Mouse (Mus musculus) v-Abl transformed pro-B cells (cell line): ENCODE results near the gene 2900092C05Rik.

Experiments used
- in situ Hi-C, 2 experiments: fragments of 400-800 bp; cut with MboI; formaldehyde crosslinking; loops; one replicate each; pipeline ENCODE4 v1.15.1; 2025; ENCODE audit not compliant: unreplicated experiment in 2 of 2

The 2900092C05Rik gene

GRCm38 (mm10) chr7:12512217-12512616, at the start of gene 2900092C05Rik:
TSS of gene 2900092C05Rik (plus strand) at chr7:12512517.
- in situ Hi-C loops, result loop anchor here in 1 of 2 experiments (25.0 kb wide), 1 partner anchor 800 kb away; the partner anchor contains the start of gene Pla2g4c

GRCm38 (mm10) chr7:12478158-12479008, 33.9 kb upstream of the 2900092C05Rik start, which contains the start of gene Zfp606:
TSS of gene Zfp606 (plus strand) at chr7:12478293.
- in situ Hi-C loops, result loop anchor here (10.0 to 25.0 kb wide), 3 partner anchors 336 to 534 kb away; partner anchors contain the start of genes Slc27a5 (in 1 of the 2), Trim28 (in 1 of the 2), Zbtb45 (in 1 of the 2) and Zfp329 (in 1 of the 2)

DNA sequence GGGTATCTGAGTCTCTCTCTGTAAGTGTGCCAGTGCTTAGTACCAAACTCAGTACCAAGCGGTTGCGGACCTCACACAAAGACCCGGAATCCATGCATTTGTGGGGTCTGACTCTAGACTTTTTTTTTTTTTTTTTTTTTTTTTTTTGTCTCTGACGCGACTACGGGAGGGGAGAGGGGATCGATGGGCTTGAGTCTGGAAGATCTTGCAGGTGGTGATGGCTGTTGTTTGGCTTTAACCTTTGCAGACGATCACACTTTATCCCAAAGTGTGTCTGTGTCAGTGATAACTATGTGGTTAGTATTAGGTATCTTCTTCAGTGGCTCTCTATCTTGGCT, 33.3 kb upstream of the 2900092C05Rik start:
- in situ Hi-C loops, result loop anchor here (10.0 to 25.0 kb wide), 3 partner anchors 336 to 533 kb away; partner anchors contain the start of genes Slc27a5 (in 1 of the 2), Trim28 (in 1 of the 2), Zbtb45 (in 1 of the 2) and Zfp329 (in 1 of the 2)

DNA sequence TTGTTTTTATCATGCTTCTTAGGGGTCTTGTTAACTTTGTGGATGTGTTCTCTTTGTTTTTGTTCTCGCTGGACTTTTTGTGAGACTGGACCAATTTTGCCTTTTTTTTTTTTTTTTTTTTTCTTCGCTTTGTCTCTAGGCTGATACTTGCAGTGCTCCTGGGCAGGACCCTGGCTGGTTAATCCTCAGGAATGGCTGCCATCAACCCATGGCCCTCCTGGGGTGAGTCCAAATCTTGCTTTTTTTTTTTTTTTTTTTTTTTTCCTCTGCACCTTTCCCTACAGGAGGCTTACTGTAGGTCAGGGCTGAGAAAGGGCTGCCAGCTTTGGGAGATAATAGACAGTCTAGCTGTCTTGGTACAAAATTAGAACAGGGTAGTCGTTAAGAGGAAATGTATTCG, 32.8 kb upstream of the 2900092C05Rik start:
- in situ Hi-C loops, result loop anchor here (10.0 to 25.0 kb wide), 3 partner anchors 335 to 533 kb away; partner anchors contain the start of genes Slc27a5 (in 1 of the 2), Trim28 (in 1 of the 2), Zbtb45 (in 1 of the 2) and Zfp329 (in 1 of the 2)

DNA sequence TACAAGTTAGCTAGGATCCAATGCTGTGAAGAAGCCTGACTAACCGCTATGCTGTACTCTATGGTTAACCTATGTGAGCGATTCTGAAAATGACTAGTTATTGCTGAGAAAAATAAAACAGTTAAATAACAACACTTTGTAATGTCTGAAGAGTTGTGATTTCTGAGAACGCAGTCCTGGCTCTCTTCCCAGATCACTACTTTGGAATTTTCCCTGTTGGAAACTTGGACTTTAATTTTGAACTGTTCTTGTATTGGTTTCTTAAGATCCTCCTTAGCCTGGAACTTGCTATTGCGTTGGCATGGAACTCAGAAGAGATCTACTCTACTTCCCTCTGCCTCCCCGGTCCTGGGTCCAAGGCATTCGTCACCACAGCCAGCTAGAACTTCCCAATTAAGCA, 28.5 kb upstream of the 2900092C05Rik start:
- in situ Hi-C loops, result loop anchor here (10.0 to 25.0 kb wide), 4 partner anchors 351 to 529 kb away; partner anchors contain the start of genes Slc27a5 (in 1 of the 2), Trim28 (in 1 of the 2), Zbtb45 (in 1 of the 2) and Zfp110 (in 1 of the 2)

DNA sequence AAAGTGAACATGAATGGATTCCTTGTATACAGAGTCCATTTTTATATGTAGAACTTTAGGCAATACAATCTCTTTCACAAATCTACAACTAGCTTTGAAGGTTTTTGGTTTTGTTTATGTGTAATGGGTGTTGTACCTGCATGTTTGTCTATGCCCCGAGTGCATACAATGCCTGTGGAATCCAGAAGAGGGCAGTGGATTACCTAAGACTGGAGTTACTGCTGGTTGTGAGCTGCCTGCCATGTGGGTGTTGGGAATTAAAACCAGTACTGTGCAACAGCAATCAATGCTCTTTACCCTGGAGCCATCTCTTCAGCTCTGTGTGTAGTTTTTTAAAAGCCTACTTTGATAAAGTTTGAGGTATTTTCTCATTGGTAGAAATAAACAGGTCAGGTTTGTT, 26.4 kb upstream of the 2900092C05Rik start:
- in situ Hi-C loops, result loop anchor here (10.0 to 25.0 kb wide), 4 partner anchors 349 to 526 kb away; partner anchors contain the start of genes Slc27a5 (in 1 of the 2), Trim28 (in 1 of the 2), Zbtb45 (in 1 of the 2) and Zfp110 (in 1 of the 2)

GRCm38 (mm10) chr7:12486691-12487090, 25.6 kb upstream of the 2900092C05Rik start:
- in situ Hi-C loops, result loop anchor here (10.0 to 25.0 kb wide), 4 partner anchors 348 to 526 kb away; partner anchors contain the start of genes Slc27a5 (in 1 of the 2), Trim28 (in 1 of the 2), Zbtb45 (in 1 of the 2) and Zfp110 (in 1 of the 2)

GRCm38 (mm10) chr7:12510913-12511312, 1.4 kb upstream of the 2900092C05Rik start:
- in situ Hi-C loops, result loop anchor here in 1 of 2 experiments (25.0 kb wide), 1 partner anchor 801 kb away; the partner anchor contains the start of gene Pla2g4c
